In genomic region chr4:136956751-136957446, GRCm38 (mm10) we compare ENCODE assay signal across 9 mouse cellular contexts. TPM values are rescaled to one million over a fixed set of nuclear protein-coding genes. Genes with fewer than 3 reads are reported as not detected.
A peak's percentile ranks its signal among the peaks of the same experiment; 100 is the strongest.
DNase-seq lines count a peak whose midpoint lies in the region; ATAC-seq and TF ChIP-seq lines count a peak whose summit lies in the region.
"Had no signal": no experiment of that assay in that cellular context is flagged by ENCODE, and none has a peak within 500 bp of the region (broad histone marks: within the 10 kb centered on the region; RNA-seq: fewer than 3 reads in every experiment).

Gene Epha8 (minus strand): TSS chr4:136956816.

- intact Hi-C loops in left cerebral cortex, adult 2 months (cut with DNase I), result no loop called here

- peak; percentile 18 to 30 for DNase-seq in left cerebral cortex, adult 2 months (ENCODE audit: extremely low spot score in 1 of 2, low spot score in 2 of 2)
- no peak for DNase-seq in left cerebral cortex, adult 11 months (ENCODE audit: low spot score)
- peak; percentile 67 for DNase-seq in cerebellum, adult 9-10 months
- no peak for DNase-seq in liver, embryonic 14.5 days (ENCODE audit: low read depth in 3 of 3, low spot score in 3 of 3)
- DNase-seq in spleen, adult 18-20 months, result no peak
- DNase-seq in gastrocnemius, adult 18-20 months (ENCODE audit: low spot score), result no peak
- DNase-seq in urinary bladder, postnatal 10 days (ENCODE audit: low spot score), result no peak

- H3K4me1 ChIP-seq in forebrain, embryonic 13.5 days, result peaks cover 12% of the 10 kb centered on the region
- no peaks in the 10 kb centered on the region for H3K4me1 ChIP-seq in liver, embryonic 14.5 days (replicated peaks; ENCODE audit: control insufficient read depth in 2 of 2, insufficient read depth in 2 of 2, low read length in 1 of 2)

- no peaks in the 10 kb centered on the region for H3K36me3 ChIP-seq in forebrain, embryonic 13.5 days (ENCODE audit: poor library complexity, severe bottlenecking)
- no peaks in the 10 kb centered on the region for H3K36me3 ChIP-seq in liver, embryonic 14.5 days (replicated peaks; ENCODE audit: control insufficient read depth, insufficient read depth, low read depth)

- no peak for TF ChIP-seq EP300 in liver, embryonic 14.5 days (IDR thresholded peaks at IDR 0.05; ENCODE audit: low read depth)

- WGBS in forebrain, embryonic 13.5 days, result 2% methylated on average over 52 of the region's 75 CpGs
- WGBS in liver, embryonic 14.5 days (ENCODE audit: insufficient replicate concordance), result 3% methylated on average over 63 of the region's 75 CpGs

- H3K27me3 ChIP-seq in forebrain, embryonic 13.5 days, result peaks cover 82% of the 10 kb centered on the region
- peaks cover 32% of the 10 kb centered on the region for H3K27me3 ChIP-seq in liver, embryonic 14.5 days (ENCODE audit: control insufficient read depth, insufficient read depth, low read length)

- H3K4me3 ChIP-seq in left cerebral cortex, adult 2 months, result peak within 1 kb of the TSS; percentile 46
- peak within 1 kb of the TSS; percentile 49 for H3K4me3 ChIP-seq in forebrain, embryonic 13.5 days
- H3K4me3 ChIP-seq in liver, embryonic 14.5 days (ENCODE audit: insufficient read depth in 1 of 2, low read depth in 2 of 2, low read length in 2 of 2), result peak within 1 kb of the TSS in 1 of 2 experiments; percentile 25; a peak in 2 of 4 replicates
- H3K4me3 ChIP-seq: myocyte had no signal

- H3K4me2 ChIP-seq in forebrain, embryonic 13.5 days, result peak within 1 kb of the TSS; percentile 87
- peak within 1 kb of the TSS; percentile 28 for H3K4me2 ChIP-seq in liver, embryonic 14.5 days (ENCODE audit: low read depth)

- no peak for TF ChIP-seq CTCF in left cerebral cortex, adult 2 months (IDR thresholded peaks at IDR 0.05)
- no peak for TF ChIP-seq CTCF in liver, embryonic 14.5 days (IDR thresholded peaks at IDR 0.05; ENCODE audit: low read depth)

- peak within 1 kb of the TSS; percentile 65 for H3K9ac ChIP-seq in forebrain, embryonic 13.5 days
- no peak within 1 kb of the TSS for H3K9ac ChIP-seq in liver, embryonic 14.5 days (replicated peaks)

- peak; percentile 77 for ATAC-seq in forebrain, embryonic 13.5 days
- no peak for ATAC-seq in liver, embryonic 14.5 days (ENCODE audit: insufficient read depth)

- no peaks in the 10 kb centered on the region for H3K9me3 ChIP-seq in forebrain, embryonic 13.5 days (replicated peaks)
- H3K9me3 ChIP-seq in liver, embryonic 14.5 days (ENCODE audit: control insufficient read depth, low read length), result no peaks in the 10 kb centered on the region

- no peak within 1 kb of the TSS for H3K27ac ChIP-seq in left cerebral cortex, adult 2 months
- H3K27ac ChIP-seq in forebrain, embryonic 13.5 days, result no peak within 1 kb of the TSS
- no peak within 1 kb of the TSS for H3K27ac ChIP-seq in liver, embryonic 14.5 days

RNA-seq across cellular contexts. Expression of gene Epha8, which starts in this region (rescaled TPM):
- 1 to 10 TPM; 3.5 to 4.6 TPM for total RNA-seq in left cerebral cortex, adult 2 months (2021)
- 1.1 and 1.3 TPM in 2 replicates for polyA plus RNA-seq in forebrain, embryonic 13.5 days (2015; fragmentation: Nextera tagmentation; extraction: Ambion mirVana)
- polyA plus RNA-seq in liver, embryonic 14.5 days (2012; rRNA removed), result 0.25 and 0.28 TPM in 2 replicates
- 0.04 and 0.08 TPM in 2 replicates for polyA plus RNA-seq in liver, embryonic 14.5 days (2014; fragmentation: Nextera tagmentation; extraction: Ambion mirVana)
- total RNA-seq in gastrocnemius, adult 18-20 months (2021), result not detected
- polyA plus RNA-seq: myocyte had no signal

Comparison
In these comparisons a context has a peak if more than half of its experiments do, and no peak if none do; other contexts are left out.
1. RNA of gene Epha8 (total RNA-seq): 3.5 to 4.6 TPM in left cerebral cortex, adult 2 months; not detected in gastrocnemius, adult 18-20 months; every median in the first group is over 4 times any median in the second.
2. DNase-seq: peak in left cerebral cortex, adult 2 months (2 of 2) and cerebellum, adult 9-10 months (single experiment); none in left cerebral cortex, adult 11 months (single experiment), liver, embryonic 14.5 days (0 of 3), spleen, adult 18-20 months (0 of 2), gastrocnemius, adult 18-20 months (single experiment) and urinary bladder, postnatal 10 days (single experiment).